Mouse (Mus musculus): Measurements from ENCODE around the gene Bves.
"Not testable (repeated sequence)": the region's sequence is repeated elsewhere in the genome, so short reads cannot be mapped to it uniquely, and the experiment has no call there.

The Bves gene

DNA sequence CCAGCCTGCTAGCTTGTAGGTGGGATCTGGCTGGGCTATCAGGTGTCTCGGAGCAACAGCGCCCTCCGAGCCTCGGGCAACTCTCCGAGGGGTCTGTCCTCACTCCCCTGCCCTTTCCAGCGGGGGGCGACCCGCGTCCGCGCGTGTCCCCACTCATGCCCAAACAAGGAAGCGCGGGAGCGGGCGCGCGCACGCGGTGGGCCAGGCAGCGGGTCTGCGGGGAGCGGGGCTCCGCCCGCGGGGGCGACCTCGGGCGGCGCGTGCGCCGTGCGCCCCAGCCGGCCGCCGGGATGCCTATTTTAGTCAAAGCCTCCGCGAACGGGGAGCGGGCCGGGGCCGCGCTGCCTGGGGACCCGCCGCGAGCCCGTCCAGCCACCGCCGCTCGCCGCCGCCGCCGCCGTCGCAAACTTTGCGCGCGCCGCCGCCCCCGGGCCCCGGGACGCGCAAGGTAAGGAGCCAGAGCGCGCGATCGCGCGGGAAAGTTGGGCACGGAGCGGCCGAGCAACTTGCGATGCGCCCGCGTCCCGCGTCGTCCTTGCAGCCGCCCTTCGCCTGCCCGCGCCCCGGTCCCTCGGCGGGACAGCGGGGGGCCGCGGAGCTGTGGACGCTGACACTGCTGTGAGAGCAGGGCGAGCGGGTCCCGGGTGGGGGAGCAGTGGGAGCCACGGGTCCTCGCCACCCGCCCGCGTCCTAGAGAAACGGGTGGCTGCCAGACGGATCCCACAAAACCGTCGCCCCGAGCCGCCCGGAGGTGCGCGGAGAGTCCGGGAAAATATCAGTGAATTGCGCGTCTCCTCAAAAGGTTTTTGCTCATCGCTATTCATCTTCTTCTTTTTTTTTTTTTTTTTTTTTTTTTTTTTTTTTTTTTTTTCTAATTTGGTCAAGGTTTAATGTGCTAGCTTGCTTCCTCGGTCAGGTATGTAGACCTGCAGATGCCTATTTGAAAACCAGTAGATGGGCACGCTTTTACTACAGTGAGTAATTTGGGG lies at the start of gene Bves:
TSS of gene Bves (plus strand) at position 339 of the 989 bp plus-strand sequence.
- DNase-seq, result peak; percentile 54 to 60

DNA sequence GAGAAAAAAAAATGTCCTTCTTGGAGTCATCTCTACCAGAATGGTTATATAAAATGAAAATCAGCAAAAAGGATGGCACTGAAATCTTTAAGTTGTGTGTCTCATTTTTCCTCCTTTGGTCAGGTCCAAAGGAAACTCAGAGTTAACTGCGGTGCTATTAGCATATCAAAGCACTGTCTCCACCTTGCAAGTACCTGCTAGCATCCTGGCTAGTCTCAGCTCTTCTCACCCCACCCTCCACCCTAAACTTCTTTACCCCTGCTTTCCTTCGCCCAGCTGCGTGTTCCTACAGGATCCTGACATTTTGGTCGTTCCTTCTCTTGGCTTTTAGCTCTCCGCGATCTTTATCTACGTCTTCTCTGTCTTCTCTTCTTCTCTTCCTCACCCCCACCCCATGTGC lies 47.2 kb upstream of the Bves start:
- no peak for DNase-seq

GRCm38 (mm10) chr10:45289218-45290105 lies 46.1 kb upstream of the Bves start:
- peak; percentile 47 to 58 for DNase-seq

- no peak for DNase-seq
Measured at GRCm38 (mm10) chr10:45290618-45291017, 45.0 kb upstream of the Bves start.

GRCm38 (mm10) chr10:45292159-45292558 lies 43.4 kb upstream of the Bves start:
- DNase-seq, result not testable (repeated sequence)

DNA sequence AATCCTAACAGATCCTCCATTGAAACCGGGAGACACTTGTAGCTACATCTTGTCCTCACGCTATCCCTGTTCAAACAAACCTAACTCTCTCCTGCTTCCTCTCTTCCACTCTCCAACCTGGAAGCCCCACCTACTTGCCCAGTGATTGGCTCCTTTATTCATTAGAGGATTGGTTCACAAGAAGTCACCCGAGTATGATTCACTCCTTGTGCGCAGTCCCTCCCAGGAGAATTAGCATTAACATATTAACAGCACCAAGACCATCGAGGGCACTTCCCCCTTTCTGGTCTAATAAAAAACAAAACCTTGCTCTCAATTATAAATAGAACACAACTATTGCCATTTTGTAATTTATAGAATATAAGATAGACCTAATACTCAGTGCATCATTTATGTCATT lies 40.5 kb upstream of the Bves start:
- DNase-seq, result no peak

DNA sequence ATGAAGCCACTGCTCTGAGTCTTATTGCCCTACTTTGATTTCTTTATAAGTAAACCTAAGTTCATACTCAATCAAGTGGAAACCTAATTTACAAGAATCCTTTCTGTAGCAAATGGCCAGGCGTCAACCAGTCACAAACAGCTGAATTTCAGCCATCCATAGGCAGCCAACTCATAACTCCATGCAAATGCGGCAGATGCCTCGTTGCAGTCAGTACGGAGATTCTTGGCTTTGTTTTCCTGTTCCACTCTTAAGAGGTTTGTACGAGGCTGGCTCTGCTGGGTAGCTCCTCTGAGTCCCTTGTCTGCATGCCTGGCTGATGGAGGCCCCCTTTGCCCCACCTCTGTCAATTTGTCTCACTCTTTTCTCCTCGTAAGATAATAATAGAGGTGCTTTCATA lies 37.1 kb upstream of the Bves start:
- peak; percentile 7 to 11 for DNase-seq

GRCm38 (mm10) chr10:45299509-45299908 lies 36.1 kb upstream of the Bves start:
- DNase-seq, result no peak

DNA sequence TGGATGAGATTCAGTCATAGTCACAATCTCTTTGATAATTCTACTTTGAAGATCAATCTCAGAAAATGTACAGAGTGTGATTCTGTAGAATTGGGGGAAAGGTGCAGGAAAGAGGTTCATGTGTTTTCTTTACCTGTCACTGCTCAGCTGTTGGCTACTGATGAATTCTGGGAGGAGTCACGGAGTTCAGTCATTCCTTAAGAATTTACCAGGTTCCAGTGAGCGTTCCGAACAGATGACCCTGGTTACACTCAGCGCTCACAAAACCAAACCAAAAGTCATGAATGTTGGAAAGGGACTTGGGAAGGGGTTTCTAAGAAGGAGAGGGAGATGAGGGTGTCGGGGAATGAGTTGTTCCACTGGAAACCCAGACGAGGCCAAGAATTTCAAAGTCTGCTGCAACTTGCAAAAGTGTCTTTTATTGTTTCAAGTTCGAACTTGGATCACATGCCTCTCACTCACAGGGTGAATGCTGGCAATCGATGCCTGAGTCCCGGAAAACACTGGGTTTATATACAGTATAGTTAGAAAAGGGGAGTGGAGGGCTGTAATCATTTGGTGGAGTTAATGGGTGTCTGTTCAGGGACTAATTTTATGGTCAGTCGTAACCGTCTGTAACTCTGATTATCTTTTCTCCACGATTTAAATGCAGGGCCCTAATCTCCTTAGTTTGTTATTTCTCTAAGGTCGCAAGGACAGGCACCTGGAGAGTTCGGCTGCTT lies 32.1 kb upstream of the Bves start:
- no peak for DNase-seq

GRCm38 (mm10) chr10:45305173-45305572 lies 30.4 kb upstream of the Bves start:
- DNase-seq, result no peak

- no peak for DNase-seq
Measured at GRCm38 (mm10) chr10:45311129-45311528, 24.4 kb upstream of the Bves start.

- DNase-seq, result peak; percentile 5 to 22
Measured at GRCm38 (mm10) chr10:45311624-45312023, 23.9 kb upstream of the Bves start.

GRCm38 (mm10) chr10:45314865-45315264 lies 20.7 kb upstream of the Bves start:
- DNase-seq, result no peak

DNA sequence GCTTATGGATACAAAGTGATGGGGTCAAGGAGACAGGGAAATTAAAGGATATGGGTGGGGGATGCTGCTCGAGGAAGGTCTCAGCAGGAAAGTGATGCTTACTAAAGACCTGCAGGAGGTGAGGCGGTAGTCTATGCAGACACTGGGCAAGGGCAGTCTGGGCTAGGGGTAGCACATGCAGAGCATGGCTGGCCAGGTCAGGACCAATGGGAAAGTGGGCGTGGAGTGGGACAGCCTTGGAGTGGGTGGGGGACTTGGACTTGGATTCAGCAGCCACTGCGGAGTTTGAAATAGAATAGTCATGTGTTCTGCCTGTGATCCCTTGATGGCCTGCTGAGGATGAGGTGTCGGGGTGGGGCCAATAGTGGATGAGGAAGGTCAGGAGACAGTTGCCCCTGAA lies 16.6 kb upstream of the Bves start:
- no peak for DNase-seq

- no peak for DNase-seq
Measured at GRCm38 (mm10) chr10:45320296-45320695, 15.3 kb upstream of the Bves start.

- DNase-seq, result no peak
Measured at GRCm38 (mm10) chr10:45324159-45324558, 11.4 kb upstream of the Bves start.

DNA sequence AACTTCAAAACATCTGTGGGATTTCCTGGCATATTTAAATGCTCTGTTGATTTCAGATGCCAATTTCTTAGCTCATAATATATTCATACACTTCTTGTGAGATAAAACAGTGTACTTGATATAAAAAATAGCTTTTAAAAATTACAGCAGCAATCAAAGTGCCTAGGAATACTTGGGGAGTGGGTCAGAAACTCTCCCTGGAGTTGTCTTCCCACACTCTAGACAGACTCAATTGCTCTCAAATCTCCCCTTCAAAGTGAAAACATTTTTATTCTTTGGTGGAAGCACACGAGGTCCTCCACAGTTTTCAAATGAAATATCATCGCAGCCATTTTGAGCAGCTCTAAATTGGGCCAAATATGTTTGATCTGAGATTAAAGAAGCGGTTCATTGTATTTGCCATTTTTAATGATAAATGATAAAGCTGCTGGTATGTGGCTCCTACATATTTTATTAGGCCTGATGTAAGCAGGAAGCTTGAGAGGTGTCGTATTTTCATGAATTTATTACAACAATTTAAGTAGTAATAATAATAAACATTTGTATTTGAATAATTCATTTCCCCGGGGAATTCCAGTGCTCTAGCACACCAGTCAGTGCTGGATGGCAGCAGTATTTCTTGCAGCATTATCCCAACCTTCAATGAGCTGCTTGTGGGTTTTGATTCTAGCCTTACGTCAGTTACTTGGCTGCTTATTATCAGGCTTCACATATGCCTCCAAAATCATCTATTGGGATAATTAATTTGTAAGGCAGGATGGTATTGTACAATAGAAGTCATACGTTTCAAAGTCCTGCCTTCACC lies 7.2 kb upstream of the Bves start:
- no peak for DNase-seq

DNA sequence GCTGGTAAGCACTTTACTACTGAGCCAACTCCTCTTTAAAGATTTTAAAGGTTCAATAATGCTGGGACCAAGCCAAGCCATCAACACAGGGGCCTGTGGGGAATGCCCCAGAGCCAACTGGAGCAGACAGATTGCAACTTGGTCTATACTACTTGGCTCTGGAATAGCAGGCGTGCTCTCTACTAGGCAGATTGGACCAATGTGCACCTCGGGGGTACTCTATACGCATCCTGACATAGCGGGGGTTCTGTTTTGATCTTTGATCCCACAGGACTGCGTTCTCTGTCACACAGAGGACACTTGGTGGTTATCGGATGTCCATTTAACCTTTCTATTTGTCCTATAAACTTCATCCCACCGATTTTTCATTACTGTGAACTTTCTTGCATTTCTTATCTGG lies 647 bp upstream of the Bves start:
- DNase-seq, result no peak

- no peak for DNase-seq
Measured at GRCm38 (mm10) chr10:45339106-45339505, 3.5 kb downstream of the Bves start.

DNA sequence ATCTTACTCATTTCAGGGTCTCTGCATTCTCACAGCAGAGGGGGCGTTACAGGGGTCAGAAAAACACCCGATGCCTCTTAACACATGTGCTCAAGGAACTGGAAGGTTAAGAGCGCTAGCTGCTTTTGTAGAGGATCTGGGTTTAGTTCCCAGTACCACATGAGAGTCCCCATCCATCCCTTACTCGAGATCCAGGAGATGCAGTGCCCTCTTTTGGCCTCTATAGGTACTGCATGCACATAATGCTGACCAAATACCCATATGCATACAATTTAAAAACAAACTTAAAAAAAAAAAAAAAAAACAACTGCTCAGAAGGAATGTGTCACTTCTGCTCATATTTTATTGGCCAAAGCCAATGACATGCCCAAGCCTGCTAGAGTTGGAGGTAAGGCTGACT lies 8.8 kb downstream of the Bves start:
- no peak for DNase-seq

DNA sequence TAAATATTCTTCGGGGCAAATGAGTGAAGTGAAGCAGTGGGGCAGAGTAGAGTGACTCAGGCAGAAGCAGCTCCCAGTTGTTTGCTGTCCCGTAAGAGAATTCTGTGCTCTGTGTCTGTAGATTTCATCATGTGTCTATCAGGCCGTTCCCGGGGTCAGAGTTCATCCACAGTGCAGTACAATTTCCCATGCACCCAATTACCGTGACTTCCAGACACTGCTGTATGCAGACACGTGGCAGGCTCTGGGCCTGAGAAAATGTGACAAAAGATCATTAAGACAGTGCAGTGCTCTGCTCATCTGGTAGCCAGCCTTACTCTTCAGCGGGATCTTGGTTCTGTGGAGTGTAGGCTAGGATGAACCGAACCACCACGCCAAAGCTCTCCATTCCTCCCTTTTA lies 9.6 kb downstream of the Bves start:
- DNase-seq, result no peak

- DNase-seq, result not testable (repeated sequence)
Measured at GRCm38 (mm10) chr10:45348143-45348542, 12.6 kb downstream of the Bves start.

All from cerebellum, postnatal 14 days (tissue).